Mouse (Mus musculus): ENCODE data around the gene Efhc1.

Efhc1 gene

DNA sequence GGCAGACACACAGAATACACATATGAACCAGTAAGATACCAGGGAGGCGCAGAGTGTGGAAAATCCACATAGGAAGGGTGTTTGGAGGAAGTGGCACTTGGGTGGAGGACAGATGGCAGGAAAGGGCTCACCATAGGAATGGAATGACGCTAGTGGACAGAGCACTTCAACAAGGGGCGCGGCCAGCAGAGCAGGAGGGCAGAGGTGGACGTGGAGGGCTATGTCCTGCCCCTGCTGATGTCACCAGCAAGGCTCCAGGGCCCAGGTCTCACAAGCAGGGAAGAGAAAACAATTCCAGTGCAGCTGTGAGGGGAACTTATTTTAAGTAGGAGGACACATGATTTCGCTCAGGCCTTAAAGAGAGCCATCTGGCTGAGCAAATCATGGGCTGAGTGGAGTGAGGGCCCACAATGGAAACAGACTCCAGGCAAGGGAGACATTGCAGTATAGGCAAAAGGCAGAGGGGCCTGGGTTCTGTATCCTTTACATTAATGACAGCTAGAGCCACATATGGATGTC, 58.9 kb downstream of the Efhc1 start:
- peak; percentile 44 for DNase-seq

DNA sequence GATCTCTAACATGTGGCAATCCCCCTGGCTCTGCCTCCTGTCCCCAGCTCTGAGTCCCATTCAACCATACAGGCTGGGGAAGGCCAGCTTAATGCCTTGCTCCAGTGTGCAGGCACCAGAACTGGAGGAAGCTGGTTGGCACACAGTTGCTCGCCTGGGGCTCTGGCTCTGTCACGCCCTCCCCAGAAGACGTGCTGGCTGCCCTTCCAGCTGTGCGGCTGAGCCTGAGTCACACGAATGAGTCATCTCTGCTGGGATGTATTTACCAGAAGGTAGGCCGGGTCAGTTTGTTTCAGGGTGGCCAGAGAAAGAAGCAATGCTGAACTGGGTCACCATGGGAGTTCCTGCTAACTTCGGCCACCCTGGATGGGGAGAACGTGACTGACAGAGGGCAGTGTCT, 63.0 kb downstream of the Efhc1 start:
- peak; percentile 72 for DNase-seq

DNA sequence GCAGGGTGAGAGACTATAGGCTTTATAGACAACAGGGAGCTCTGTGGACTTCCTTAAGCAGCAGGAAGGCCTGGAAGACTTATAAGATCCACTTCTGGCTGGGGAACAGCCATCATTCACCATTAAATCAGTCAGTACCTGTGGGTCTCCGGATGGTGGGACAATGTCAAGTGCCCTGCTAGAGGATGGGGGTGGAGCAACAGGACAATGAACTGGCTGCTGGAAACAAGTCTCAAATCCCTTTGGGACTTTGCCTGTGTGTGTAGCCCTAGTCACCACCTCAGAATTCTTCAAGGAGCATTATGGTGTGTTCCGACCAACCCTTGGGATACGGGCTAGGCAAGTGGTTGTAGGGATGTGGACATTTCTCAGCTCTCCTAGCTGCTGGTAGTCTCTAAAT, 71.7 kb downstream of the Efhc1 start:
- DNase-seq: no peak

GRCm38 (mm10) chr1:21025203-21025602, 73.8 kb downstream of the Efhc1 start:
- DNase-seq: no peak

- no peak for DNase-seq
Measured at GRCm38 (mm10) chr1:21026534-21026933, 75.1 kb downstream of the Efhc1 start.

DNA sequence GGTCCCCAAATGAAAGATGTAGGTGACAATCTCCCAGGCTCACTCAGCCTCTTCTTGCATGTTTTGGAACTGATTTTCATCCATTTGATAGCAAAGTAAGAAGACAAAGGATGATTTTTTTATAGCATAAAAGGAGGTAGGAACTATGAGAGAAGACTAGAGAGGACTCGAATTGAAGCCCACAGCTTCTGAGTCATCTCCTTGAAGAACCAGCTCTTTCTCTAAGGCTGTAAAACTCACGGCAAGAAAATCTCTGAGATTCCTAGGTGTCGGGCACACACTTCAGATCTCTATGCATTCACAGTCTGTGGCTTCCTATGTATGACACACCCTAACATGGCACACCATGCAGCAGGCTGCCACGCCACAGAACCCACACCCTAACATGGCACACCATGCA, 77.6 kb downstream of the Efhc1 start:
- DNase-seq: no peak

DNA sequence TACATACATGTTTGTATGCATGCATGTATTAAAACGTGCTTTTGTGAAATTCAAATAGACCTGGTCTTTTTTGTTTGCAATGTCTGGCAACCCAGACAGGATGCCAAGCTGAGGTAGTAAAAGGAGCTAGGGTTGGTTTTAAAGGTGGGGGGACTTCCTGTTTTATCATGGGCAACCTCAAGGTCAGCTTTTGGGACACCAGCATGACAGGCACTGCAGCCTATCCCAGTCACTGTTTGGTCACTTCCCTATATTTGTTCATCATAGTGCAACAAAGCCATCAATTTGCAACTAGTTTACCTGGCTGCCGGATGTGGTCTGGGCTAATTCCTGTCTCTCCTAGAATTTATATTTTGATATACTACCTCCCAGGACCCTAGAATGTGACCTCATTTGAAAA, 80.2 kb downstream of the Efhc1 start:
- DNase-seq: no peak

GRCm38 (mm10) chr1:21033065-21033791, 81.8 kb downstream of the Efhc1 start:
- no peak for DNase-seq

DNA sequence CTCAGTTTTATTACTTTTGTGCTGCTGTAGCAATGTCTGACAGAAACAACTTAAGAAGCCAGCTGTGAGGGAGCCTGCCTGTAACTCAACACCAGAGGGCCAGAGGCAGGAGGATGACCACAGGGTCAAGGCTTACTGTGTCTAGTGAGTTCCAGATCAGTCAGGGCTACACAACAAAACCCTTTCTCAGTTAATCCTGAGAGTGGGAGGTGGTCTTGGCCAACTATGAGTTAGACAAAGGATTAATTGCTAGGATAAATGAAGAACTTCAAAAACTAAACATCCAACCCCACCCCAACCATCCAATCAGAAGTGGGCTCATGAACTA, 82.3 kb downstream of the Efhc1 start:
- DNase-seq: no peak

DNA sequence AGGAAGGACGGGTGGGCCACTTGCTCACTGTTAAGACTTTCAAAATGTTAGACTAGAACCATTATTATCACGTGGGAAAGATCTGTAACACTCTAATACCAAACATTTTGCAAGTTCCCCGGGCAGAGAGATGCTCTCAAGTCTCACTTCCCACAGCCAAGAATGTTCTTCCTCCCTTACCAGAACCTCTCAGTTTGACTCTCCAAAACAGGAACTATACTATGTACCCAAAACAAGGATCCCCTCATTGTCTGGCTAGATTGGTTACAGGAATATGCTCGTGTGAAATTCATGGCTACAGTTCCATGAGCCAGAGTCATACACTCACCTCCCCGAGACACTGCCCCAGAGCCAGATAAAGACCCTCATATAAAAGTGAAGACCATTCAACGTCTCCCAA, 84.5 kb downstream of the Efhc1 start:
- DNase-seq: no peak

GRCm38 (mm10) chr1:21037881-21038601, 86.6 kb downstream of the Efhc1 start:
- no peak for DNase-seq

GRCm38 (mm10) chr1:21039564-21039963, 88.1 kb downstream of the Efhc1 start:
- no peak for DNase-seq

DNA sequence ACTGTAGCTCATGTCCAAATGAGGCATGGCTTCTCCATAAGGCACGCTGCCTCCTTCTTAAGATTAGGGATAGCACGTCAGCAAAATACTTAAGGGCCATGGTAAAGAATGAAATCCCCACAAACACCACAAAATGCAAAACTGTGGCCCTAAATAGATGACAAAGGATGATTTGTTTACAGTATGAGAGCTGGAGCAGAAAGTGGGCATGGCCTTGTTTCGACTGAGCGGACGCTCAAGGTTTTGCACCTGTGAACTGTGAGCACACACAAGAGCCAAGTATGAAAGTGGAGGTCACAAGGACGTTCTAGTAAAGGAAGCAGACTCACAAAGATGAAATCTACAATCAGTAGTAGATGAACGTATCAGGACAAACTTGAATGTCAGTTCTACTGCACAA, 88.7 kb downstream of the Efhc1 start:
- no peak for DNase-seq
